Mouse (Mus musculus) right cerebral cortex, postnatal 14 days (tissue): ENCODE data around the gene Hpf1.

Experiments used
- DNase-seq: peaks from one replicate; pipeline ENCODE4 v3.0.0; 2022

The Hpf1 gene

DNA sequence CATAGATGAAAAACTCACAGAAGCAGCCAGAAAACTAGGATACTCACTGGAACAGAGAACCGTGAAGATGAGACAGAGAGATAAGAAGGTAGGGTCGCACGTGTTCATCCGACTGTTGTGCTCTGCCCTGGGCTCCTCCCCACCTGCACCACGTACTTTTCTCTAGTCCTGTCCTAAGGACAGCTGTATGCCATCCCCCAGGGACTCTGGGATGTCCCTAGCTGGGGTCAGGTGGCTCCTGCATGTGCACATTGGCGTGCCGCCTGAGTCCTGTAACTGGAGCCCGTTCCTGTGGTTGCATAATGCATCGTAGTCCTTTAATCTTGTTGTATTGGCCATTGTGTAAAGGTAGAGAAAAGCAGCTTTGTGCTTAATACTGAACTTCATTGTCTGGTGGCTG is 9.9 kb downstream of the Hpf1 start:
- no peak for DNase-seq

DNA sequence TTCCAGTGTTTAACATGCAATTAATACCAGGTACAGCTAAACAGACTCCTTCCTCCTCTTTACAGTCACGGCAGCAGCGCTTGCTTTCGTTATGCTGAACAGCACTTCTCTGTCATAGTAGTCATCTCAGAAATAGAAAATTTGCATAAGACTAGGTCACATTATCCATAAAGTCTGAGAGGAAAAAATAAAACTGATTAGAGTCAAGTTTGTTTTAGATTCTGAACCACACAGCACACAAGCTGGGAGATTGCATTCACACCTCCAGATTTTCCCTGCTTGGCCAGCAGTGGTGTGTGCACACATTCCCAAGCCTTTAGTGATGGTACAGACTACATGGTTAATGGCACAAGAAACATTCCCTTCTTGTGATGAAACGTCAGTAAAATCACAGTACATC is 21.9 kb downstream of the Hpf1 start:
- no peak for DNase-seq

DNA sequence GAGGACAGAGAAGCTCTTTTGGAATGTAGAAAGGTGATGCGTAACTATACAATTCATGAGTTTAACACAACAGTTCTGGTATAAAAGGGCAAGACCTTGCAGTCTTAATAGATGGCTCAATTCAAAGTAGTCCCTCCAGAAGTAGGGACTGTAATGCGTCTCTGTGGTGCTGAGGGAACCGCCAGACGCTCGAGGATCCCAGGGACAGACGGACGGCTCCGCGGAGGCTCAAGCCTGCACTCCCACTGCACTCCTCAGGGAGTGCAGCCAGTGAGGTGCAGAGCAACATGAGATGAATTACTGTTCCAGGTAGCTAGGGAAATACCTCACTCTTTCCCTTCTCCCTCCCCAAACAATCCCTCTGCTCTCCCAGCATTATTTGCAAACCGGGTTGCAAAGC is 22.3 kb downstream of the Hpf1 start:
- no peak for DNase-seq

DNA sequence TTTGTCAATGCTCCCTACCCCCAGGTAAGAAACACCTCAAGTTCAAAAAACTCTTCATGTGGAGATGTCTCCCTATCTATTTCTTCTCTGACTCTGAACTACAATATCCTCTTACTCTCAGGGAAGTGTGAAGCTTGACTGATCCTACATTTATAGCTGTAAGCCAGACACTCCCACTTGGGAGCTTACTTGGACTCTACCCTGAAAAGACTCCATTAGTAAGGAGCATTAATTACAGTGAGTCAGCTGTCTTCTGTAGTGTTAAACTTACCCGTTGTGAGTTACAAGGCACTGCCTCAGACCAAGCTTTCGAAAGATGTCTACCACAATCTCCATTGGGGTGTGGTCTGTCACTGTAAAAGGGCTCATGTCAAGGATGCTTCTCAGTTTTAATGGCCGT is 28.9 kb downstream of the Hpf1 start:
- no peak for DNase-seq

DNA sequence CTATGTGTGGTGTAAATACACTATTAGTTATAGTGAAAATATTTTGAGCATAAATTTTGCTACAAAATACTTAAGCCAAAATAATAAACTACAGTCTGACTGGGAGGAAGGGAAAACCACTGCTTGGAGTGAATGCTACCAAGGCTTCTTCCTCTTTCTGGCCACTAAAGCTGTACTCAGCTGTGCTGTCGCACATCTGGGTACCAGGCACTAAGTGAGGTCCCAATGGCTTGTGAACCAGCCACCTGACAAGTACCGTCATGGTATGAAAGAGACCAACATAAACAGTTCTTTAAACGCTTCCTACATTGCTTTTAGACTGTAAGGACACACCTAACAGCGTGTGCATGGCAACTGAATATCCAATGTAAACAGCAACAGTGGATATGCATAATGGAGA is 30.0 kb downstream of the Hpf1 start:
- no peak for DNase-seq

DNA sequence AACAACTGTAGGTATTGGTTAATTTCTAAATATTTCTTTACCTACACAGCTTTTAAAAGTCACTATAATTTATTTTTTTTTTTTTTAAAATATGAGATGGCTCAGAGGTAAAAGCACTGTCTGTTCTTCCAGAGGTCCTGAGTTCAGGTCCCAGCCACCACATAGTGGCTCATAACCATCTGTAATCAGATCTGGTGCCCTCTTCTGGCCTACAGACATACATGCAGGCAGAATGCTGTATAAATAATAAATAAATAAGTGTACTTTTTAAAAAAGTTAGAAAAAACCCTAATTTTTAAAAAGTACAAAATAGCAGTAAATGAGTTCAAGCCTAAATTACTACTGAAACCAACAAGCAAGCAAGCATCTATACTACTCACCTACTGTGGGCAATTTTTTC is 43.4 kb downstream of the Hpf1 start:
- no peak for DNase-seq

DNA sequence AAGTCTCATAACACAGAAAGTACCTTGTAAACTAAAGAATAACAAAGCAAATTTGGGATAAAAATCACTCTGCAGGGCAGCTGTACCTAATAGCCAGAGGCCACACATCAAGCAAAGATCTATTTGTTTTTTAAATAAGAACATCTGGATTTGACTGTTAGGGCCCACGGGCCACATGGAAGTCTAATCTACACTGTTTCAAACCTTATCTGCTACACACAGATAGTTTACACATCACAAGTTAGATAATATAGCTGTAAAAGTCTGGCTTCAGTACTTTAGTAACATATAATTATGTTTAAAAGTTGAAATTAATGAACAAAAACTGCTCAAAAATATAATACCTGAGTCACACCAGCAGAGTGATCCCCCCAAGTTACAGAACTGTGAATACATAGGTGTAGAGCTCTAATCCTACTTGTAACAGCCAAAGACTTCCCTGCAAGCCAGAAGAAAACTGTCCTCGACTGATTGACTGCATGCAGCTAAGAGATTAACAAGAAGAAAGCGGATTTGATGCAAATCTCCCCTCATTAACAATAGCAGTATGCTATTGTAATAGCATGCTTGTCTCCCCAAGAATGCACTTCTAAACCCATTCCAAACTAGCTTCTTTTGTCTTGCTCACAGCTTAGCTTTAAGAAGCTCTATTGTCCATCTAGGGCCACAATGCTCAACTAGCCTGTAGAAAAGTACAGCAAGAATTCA is 48.7 kb downstream of the Hpf1 start:
- DNase-seq = no peak

DNA sequence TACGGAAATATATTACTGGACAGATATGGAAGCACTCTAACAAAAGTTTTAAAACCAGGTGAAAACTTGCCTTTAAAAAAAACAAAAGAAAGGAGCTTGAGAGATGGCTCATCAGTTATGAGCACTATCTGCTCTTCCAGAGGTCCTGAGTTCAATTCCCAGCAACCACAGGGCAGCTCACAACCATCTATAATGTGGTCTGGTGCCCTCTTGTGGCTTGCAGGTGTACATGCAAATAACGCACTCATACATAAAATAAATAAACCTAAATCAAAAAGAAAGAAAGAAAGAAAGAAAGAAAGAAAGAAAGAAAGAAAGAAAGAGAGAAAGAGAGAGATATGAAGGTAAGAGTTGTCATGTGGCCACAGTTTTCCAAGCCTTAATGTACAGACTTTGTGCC is 52.6 kb downstream of the Hpf1 start:
- DNase-seq = no peak

DNA sequence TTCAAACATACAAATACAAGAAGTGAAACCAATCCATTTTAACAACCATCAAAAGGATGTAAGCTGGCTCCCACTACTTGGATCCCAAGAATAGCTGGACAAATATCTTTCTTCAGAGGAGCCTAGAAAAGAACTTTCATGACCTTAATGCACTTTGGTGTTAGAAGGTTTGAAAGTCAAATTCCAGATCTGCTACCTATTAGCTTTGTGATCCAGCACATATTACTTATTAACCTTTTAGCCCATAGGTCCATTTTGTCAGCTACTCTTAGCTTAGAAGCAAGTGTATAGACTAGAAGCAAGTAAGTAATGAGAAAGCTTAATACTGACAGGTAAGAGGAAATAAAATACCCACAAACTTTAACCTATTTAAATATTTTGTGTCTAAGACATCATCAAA is 57.3 kb downstream of the Hpf1 start:
- no peak for DNase-seq

DNA sequence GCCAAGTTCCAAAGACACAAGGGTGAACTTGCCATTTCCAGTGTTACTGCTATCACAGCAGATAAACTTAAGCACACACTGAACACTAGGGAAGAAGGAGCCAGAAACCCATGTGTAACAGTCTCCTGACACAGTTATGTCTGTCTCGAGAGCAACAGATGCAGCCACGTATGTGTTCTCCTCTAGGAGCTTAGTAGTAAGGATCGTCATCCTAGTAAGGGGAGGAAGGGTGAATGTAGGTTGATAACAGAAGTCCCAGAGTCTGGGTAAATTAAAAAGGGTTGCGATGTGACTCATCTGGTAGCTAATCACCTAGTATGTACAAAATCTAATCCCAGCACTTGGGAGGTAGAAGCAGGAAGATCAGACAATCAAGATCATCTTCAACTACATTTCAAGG is 59.6 kb downstream of the Hpf1 start:
- no peak for DNase-seq

DNA sequence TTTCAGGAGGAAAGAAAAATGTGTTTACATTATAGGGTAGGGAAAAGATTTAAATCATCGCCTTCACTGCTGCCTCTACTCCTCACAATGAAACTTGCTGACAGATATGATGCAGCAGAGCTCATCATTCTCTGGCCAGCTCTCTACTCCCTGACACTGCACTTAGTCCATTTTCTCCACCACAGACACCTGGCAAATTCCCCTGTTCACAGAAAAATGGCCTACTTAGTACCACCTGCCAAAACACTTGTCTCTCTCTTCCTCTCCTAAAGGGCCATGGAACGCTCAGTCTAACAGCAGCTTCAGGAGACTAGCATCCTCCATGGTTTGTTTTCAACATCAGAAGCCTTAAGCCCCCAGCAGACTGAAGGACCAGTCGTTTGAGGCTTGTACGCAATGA is 61.1 kb downstream of the Hpf1 start:
- no peak for DNase-seq

DNA sequence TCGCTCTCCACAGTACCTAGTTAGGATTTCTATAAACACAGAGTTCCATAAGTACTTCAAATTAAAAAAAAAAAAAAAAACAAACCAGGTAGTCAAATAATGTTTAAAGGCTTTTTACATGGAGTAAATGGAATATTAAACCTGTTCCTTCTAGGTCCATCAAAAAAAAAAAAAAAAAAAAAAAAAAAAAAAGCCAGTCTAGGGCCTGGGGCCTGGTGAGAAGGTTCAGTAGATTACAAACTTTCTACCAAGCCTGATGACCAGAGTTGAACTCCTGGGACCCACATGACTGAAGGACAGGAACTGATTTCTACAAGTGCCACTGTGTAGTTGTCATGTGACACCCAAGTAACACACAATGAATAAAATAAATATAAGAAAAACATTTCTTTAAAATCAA is 61.5 kb downstream of the Hpf1 start:
- no peak for DNase-seq

DNA sequence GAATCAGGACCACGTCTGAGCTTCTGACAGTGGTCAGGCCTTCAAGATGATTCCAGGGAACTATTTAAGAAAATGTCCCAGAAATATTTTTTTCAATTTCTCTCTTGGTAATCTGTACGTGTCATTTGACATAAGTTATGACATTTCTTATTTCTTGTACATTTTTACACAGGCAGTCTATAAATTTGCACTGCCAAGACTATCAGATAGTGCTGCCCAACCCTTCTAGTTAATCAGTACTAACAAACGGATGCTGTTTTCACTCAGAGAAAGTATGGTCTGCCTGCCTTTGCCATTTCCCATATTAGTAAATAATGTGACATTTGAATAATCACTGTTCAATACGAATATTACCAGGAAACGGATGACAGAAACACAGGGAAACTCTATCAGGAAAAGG is 62.6 kb downstream of the Hpf1 start:
- DNase-seq = no peak

DNA sequence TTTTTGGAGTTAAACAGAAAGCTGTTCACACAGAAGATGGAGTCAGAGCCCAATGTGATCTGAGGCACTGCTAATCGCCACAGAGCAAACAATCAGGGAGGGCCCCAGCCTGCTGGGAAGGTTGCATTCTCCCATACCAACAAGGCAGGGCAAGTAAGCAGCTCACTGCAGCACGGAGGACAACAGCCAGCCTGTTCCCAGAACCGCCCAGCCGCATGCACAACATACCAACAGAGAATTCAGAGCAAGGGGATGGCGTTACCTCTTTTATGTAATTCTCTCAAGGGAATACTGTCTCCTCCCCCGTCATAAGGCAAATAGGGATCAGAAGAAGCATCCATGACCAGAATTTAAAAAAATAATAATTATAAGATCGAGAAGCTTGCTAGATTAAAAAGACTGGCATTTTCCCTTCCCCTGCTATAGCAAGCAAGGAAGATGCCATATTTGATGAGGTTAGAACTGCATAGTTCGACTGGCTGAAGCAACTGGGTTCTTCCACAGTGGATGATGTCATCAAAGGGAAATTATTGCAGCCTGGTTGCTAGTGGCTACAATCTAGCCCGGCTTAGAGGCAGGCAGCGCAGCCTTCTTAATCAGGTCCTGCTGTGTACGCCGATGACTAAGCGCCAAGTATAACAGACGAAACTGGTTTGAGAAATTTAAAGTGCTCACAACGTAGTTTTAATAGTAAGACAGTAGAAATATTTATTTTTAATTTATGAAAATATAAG is 64.2 kb downstream of the Hpf1 start:
- peak; percentile 53 for DNase-seq

DNA sequence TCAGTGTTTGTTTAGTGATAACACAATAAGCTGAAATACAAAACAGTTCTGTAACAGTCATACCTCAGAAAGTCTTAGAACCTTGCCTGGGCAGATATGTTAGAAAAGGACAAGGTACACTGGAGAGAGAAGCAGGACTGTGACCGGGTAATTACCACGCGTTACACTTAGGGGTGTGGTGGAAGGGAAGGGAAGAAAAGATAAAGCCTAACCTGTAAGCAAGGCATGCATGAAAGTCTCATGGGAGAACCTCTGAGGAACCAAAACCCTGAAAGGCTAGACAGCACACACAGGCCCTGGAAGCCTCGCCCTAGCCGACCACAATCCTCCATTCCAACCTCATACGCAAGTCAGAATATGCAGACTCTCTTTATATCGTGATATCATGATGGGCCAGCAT is 66.6 kb downstream of the Hpf1 start:
- no peak for DNase-seq
